Mouse (Mus musculus) layer of hippocampus, postnatal 25 days (tissue): ENCODE results near the gene Bbs4. TPM values are rescaled to one million over a fixed set of nuclear protein-coding genes. Genes with fewer than 3 reads are reported as not detected.

Experiments used
- DNase-seq, 2 experiments: peaks; one replicate each; pipeline ENCODE4 v3.0.0; 2022; ENCODE audit warnings: mixed read lengths in 2 of 2, low spot score in 1 of 2; ENCODE audit errors: extremely low spot score in 1 of 2
- total RNA-seq, 2 experiments: library from RNA; stranded (reverse); gene quantifications; 2 replicates each; pipeline ENCODE4 v1.2.3; 2021

Gene Bbs4
- total RNA-seq, 2 experiments from 2014 or later, result 35.8 to 42.9 TPM

DNA sequence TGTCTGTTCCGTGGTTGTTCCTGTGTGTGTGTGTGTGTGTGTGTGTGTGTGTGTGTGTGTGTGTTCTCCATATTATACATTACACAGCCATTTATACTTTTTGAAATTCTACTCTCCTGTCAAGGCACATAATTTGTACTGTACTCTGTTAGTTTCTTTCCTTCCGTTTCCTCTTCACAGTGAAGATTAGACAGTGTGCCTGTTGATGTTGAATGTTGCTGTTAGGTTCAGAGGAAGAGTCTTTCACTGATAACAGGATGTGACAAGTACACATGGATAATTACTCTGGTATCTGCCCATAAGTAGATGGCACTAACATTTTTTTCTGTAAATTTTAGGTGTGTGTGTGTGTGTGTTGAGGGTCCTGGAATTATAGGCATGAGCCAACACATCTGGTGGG, 56.9 kb downstream of the Bbs4 start:
- no peak for DNase-seq

DNA sequence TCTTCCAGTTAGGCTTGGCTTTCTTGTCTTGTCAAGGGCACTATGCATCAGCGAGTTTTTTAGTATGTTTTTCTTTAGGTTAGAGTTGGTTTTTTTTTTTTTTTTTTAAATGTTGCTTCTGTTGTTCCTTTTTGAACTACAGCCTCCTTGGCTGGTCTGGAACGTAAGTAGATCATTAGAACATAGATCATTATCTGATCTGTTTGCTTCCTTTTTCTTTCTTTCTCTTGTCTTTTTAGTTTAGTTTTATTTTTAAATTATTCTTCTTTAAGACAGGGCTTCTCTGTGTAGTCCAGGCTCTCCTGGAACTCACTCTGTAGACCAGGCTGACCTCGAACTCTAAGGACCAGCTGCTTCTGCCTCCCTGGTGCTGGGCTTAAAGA, 60.8 kb downstream of the Bbs4 start:
- DNase-seq, result no peak

DNA sequence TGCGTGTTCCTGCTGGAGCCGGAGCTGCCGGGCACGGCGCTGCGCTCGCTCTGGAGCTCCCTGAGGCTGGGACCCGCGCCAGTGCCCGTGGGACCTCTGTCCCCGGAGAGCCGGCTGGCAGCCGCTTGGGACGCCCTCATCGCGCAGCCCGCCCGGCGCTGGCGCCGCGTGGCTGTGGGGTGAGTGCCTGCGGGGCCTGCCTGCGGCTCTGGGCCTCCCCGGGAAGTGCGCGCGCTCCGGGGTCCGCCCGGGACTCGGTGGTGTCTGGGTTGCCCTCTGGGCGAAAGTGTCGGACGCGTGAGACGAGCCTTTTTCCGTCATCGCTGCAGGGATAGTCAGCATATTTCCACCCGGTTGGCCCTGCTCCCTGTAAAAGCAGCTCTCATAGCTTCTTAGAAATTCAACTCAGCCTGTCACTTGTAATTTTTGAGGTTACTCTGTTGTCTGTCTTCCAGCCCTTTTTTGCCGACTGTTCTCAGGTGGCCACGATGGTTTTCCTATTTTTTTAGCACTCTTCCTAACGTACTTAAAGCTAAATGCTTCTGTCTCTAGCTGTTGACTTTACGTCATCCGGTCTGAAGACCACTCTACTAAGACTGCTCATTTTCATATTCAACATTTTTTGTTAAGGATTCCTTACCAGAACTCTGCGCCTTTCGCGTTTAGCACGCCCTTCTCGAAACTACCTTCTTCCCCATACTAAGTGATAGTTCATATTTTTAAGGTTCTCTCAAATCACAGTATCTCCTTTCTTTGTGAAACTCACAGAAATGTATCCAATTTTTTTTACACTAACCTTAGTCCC, 61.4 kb downstream of the Bbs4 start:
- no peak for DNase-seq

DNA sequence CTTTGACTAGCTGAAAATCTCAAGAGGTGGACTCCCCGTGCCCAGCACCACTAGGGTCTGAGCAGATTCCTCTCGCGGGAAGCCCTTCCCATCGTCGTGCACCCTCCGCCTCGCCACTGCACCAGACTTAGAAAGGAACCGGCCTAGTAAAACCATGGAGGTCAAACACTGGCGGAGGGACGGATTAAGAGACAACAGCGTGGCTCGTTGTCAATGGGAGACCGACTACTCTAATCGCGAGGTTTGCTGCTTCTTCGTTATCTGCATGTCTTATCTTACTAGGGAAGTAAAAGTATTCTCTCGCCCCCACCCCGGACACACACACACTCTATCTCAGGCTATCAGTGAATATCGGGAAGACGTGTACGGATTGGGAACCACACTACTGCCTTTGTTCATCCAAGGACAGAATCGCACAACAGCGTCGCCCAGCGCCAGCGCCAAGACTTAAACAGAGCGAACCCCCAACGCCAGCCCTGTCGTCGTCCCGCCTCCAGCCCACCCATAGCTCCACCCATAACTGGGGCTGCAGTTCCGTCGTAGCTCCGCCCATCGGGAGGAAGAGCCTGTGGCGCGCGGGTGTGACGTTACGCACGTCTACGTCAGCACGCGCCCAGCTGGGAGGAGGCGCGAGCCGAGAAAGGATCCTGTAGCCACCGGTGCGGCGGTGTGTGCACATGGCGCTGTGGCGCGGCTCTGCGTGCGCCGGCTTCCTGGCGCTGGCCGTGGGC, 62.2 kb downstream of the Bbs4 start, which contains the start of gene Adpgk:
Gene Adpgk, plus strand, starts transcription at position 602 of the 731 bp plus-strand sequence.
- DNase-seq, result peak; percentile 89 to 97

DNA sequence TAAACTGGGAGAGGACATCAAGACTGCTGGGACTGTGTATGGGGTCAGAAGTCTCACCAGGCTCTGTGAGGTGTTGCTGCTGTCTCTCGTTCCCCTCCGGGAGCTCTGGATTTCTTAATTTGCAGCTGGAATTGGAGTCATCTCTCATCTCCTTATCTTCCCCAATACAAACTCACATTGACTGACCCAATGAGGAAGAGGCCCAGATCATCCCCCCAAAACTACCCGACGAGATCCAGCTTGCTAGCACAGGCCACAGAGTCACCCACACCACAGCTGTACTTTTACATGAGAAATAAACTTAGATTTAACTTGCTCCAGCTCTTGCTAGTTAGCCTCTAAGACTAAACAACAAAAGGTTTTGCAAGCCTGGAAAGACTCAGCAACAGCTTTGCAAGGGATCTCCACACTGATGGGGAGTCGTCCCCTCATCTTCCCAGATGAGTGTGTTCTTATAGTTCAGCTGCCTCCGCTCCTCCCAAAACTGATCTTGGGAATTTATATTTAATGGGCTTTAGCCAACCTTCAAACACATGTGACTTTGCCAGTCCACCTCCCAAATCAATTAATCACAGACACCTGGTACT, 63.7 kb downstream of the Bbs4 start:
- no peak for DNase-seq

DNA sequence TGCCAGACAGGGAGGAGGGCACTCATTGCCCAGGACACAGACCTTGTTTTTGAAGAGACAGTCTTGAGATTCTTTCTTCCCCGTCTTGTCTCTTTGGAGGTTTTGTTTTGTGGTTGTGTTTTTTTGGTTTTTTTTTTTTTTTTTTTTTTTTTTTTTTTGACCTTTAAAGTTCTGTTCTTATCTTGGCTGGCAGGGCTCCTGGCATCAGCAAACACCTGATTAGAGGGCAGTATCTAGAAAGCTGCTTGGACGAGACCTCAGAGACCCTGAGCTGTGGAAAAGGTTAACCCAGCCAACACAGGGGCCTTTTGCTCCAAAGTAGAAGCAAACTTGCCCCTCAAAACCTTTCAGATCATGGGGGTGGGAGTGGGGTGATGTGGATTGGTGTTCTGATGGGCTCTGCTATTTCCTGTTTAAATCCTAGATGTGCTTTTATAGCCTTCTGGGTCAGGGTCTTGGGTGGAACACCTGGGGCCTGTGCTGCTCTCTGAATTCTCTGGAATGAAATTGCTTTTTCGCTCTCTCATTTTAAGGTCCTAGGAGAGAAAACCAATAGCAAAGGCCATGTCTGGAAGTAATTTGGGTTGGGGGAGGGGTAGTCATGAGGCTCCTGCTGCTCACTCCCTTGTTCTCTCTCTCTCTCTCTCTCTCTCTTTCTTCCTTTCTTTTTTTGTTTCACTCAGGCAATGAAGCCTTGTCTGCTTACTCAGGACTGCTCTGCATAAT, 64.5 kb downstream of the Bbs4 start:
- DNase-seq, result no peak

DNA sequence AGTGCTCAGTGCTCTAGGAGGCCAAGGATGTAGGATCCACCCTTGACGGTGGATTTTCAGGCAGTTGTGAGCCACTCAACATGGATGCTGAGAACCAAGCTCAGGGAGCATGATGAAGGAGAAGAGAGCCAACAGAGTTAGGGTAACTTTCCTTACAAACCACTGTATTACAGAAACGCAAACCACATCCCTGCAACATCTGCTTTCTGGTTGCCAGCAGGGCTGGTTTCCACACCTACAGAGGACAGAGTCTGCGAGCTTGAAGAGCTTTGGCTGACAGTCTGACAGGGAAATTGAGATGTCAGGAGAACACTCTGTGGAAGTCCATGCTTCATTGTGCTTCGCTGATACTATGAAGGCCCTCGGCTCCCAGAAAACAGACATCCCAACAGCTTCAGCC, 65.2 kb downstream of the Bbs4 start:
- no peak for DNase-seq

DNA sequence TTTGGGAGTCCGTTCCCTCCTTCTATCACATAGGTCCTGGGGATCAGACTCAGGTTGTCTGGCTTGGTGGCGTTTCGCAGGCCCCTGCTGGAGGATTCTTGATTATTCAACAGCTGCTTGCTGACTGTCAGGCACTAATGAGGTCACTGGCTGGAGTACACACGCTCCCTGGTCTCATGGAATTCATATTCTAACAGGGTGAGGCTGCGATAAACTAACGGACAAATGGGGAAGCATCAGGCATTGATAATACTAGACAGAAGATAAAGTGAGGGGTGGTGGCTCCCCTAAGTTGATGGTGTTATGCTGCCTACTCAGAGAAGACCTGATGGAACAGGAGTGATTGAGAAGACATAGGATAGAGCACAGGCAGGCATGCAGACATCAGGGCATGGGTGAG, 67.7 kb downstream of the Bbs4 start:
- DNase-seq, result no peak

DNA sequence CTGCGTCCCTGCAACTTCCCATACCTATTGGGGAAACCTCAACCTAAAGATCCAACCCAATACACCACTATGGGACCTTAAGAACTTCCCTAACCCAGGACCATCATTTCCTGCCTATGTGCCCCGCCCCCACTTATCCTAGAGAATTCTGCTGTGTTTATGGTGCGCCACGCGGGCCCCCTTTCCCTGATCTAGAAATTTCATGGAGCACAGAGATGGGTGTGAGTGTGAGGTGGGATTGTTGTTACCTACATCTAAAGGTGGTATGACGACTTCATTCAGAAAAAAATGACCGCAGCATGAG, 70.7 kb downstream of the Bbs4 start:
- DNase-seq, result no peak

DNA sequence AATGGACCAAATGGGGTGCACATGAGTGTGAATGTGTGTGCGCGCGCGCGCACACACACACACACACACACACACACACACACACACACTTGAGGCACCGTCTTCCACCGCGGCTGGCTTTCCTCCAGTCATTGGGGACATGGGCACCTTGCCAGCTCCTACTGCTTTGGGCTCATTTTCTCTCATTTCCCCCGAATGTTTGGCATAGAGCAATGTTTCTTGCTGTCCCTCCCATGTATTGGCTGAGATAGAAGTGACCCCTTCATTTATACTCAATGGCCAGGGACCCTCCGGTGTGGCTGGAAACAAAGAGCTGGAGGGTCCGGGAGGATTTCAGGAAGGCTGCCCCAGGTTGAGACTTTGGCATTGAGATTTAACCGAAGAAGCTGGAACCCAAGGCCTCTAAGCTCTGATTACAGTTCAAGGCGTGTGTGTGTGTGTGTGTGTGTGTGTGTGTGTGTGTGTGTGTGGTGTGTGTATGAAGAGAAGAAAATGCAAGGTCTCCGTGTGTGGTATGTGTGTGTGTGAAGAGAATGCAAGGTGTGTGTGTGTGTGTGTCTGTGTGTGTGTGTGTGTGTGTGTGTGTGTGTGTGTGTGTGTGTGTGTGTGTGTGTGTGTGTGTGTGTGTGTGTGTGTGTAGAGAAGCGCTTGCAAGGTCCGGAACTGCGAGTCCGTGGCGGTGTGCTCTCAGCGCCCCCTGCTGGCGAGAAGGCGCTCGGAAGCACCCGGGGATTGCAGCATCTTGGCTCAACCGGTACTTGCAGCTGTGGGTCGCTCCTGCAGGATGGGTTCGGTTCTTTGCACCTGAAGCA, 71.2 kb downstream of the Bbs4 start:
- peak; percentile 80 to 90 for DNase-seq

DNA sequence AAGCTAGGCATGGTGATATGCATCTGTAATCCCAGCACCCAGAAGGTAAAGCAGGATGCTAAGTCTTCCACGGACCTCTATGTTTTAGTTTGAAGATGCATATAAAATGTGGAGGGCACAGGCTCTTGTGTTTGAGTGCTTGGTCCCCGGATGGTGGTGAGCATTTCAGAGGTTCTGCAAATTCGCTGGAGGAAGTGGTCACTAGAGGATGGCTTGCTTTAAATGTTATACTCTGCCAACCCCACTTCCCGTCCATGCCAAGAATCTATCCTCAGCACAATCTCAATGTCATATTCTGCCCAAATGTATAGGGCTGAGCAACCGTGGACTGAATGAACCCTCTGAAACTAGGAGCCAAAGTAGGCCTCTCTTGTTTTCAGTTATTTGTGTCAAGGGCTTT, 72.4 kb downstream of the Bbs4 start:
- no peak for DNase-seq

DNA sequence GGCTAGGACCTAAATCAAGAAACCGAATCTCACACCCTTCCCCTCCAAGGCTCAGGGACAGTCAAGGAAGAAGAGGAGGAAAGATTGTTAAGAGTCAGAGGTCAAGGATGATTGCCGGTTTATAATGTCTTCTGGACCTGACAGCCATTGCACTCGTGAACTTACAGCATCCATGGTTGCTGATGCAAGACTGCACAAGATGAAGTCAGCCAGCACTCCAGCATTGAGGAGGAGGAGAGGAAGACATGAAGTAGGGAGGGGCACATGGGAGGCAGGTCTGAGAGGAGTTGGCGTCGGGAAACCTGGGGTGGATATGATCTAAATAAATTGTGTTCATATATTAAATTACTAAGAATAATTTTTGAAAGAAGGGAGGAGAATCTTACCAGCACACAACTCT, 74.6 kb downstream of the Bbs4 start:
- no peak for DNase-seq

DNA sequence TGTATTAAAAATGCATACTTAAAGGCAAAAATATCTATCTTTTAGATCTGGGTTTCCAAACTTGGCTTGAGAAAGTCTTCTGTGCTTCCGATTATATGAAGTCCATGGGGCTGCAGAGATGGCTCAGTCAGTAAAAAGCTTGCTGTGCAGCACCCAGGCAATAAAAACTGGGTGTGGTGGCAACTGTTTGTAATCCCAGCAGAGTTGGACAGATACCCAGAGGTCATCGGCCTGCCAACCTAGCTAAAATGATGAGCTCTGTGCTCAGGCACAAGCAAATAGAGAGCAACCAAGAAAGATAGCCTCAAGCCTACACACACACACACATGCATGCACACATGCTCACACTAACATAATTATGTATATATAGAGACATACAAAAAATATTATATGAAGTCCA, 75.1 kb downstream of the Bbs4 start:
- DNase-seq, result no peak

DNA sequence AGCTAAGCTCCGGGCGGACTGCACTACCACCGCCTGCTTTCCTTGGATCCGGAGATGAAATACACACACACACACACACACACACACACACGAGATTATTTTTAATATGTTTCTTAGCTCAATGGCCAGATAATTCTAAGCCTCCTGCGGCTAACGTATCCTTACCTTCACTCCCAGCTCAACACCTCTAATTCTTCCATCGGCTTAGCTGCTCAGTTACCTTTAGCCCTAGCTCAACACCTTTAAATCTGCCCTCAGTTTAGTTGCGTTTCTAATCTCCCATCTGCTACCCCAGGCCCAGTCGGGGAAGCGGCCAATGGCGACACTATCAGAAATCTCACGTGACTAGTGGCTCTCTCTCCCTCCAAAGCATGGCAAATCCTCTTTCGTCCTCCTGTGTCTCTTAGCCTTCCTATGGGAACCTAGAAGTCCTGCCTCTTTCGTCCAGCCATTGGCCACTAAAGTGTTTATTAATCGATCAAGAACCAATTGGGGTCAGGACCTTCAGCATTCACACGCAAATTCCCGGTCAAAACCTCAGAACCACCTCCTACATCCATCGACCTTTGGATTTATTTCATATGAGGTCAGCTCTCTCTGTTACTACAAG, 78.4 kb downstream of the Bbs4 start:
- no peak for DNase-seq

DNA sequence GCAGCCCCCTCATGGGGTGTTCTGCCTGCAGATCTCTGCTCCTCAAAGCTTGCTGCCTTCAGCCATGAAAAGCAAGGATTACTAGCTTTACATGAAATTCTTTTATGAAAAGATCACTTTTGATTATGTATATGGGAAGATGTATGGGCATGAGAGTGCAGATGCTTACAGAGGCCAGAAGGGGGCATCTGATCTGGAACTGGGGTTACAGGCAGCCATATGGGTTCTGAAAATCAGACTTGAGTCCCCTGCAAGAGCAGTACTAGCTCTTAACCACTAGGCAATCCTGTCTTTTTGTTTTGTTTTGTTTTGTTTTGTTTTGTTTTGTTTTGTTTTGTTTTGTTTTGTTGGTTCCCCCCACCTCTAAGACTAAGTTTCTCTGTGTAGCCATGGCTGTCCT, 80.1 kb downstream of the Bbs4 start:
- DNase-seq, result no peak

Other genes with a start within 250 kb of the Bbs4 start
- gene Adpgk, start 62.0 kb downstream of the Bbs4 start, total RNA-seq, result 10 to 100 TPM; 16.2 to 16.6 TPM
- 100 to 1,000 TPM in 1 of 2 experiments, 10 to 100 TPM in 1; 97.3 to 100 TPM for gene Arih1, start 133.1 kb upstream of the Bbs4 start, total RNA-seq
- gene Hexa, start 186.0 kb upstream of the Bbs4 start, total RNA-seq, result 10 to 100 TPM; 45.8 to 52.7 TPM
- gene Tmem202, start 186.3 kb upstream of the Bbs4 start, total RNA-seq, result 1 to 10 TPM; 2.0 to 2.1 TPM
- gene Celf6, start 224.4 kb upstream of the Bbs4 start, total RNA-seq, result 10 to 100 TPM; 23.7 to 25.6 TPM